Mouse (Mus musculus) ES-Bruce4 (cell line): ENCODE results near the gene Fuom.

Experiments
- CTCF ChIP-seq: IDR thresholded peaks from one replicate; pipeline ENCODE4 v1.8.1; 2011; ENCODE audit warnings: low read depth, low read length
- POLR2A ChIP-seq: IDR thresholded peaks from one replicate; pipeline ENCODE4 v1.8.1; 2011; ENCODE audit warnings: low read length; ENCODE audit not compliant: insufficient read depth

DNA sequence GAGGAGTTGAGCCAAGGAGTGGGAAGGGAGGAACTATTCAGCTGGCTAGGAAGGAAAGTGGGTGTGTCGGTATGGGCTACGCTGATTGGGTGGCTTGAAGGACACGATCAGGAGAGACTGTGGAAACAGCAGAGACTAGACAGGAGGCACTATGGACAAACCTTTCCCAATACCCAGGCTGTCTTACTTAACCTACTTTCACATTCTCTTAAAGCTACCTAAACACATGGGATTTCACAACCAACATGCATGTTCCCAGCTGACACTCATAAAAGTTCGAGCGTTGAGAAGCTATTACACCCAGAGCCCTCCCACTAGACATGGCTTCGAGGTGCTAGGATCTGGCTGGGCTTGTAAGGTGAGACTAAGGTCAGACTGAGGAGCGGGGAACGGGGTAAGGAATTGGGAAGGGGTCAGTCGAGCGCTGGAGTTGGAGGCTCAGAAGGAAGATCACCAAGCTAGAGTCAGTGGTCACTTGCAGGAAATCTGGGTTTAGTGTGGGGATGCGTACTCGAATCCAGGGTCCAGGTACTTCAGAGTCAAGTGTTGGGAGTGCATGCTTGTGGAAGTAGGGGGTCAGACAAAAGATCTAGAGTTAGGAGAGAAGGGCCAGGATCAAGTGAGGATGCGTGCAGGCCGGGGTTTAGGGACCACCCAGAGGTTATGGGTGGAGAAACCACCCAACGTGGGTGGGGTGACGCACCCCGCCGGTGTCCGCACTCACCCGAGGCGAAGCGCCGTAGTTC is 13.5 kb upstream of the Fuom start, which contains the start of gene Paox:
- TF ChIP-seq CTCF: no peak
- no peak for TF ChIP-seq POLR2A
